Mouse (Mus musculus) limb, embryonic 13.5 days (tissue): Measurements from ENCODE around the gene Klhdc10. TPM values are rescaled to one million over a fixed set of nuclear protein-coding genes. Genes with fewer than 3 reads are reported as not detected.

Experiments used
- ATAC-seq: fragments of 200-750 bp; cut with Nextera tagmentation; 2 replicates; pipeline ENCODE4 v1.8.0; 2017; ENCODE audit warnings: low read depth, moderate number of reproducible peaks, moderate TSS enrichment; ENCODE audit not compliant: low FRiP score
- H3K27ac ChIP-seq: fragments of 300-500 bp; sonication (generic); 2 replicates; pipeline ENCODE4 v1.5.1; 2015; ENCODE audit warnings: inconsistent platforms, mild to moderate bottlenecking, moderate library complexity
- H3K27me3 ChIP-seq: fragments of 300-500 bp; sonication (generic); 2 replicates; pipeline ENCODE4 v1.6.1; 2015; ENCODE audit warnings: mild to moderate bottlenecking, inconsistent platforms
- H3K36me3 ChIP-seq: fragments of 300-500 bp; sonication (generic); 2 replicates; pipeline ENCODE4 v1.6.1; 2015; ENCODE audit warnings: inconsistent platforms, mild to moderate bottlenecking, moderate library complexity
- H3K4me1 ChIP-seq: fragments of 300-500 bp; sonication (generic); 2 replicates; pipeline ENCODE4 v1.6.1; 2015; ENCODE audit warnings: inconsistent platforms
- H3K4me2 ChIP-seq: fragments of 300-500 bp; sonication (generic); replicated peaks from 2 replicates; pipeline ENCODE4 v1.6.1; 2015; ENCODE audit warnings: inconsistent platforms, mild to moderate bottlenecking, moderate library complexity
- H3K4me3 ChIP-seq: fragments of 300-500 bp; sonication (generic); 2 replicates; pipeline ENCODE4 v1.5.1; 2015; ENCODE audit warnings: moderate library complexity, mild to moderate bottlenecking, inconsistent platforms
- H3K9ac ChIP-seq: fragments of 300-500 bp; sonication (generic); 2 replicates; pipeline ENCODE4 v1.6.1; 2015; ENCODE audit warnings: mild to moderate bottlenecking, inconsistent platforms
- H3K9me3 ChIP-seq: fragments of 300-500 bp; sonication (generic); 2 replicates; pipeline ENCODE4 v1.6.1; 2016; ENCODE audit warnings: inconsistent platforms
- WGBS: fragments of 180-500 bp; shearing (Covaris S2); methylation state at CpG from one replicate; pipeline ENCODE4 v1.1.7; 2015; 5-methylcytosine and 5-hydroxymethylcytosine counted together
- polyA plus RNA-seq: library from polyadenylated mRNA; unstranded; fragments of >200 nt; fragmentation: Nextera tagmentation; extraction: Ambion mirVana; gene quantifications from 2 replicates; pipeline ENCODE4 v1.2.1, GENCODE M21; 2015

Klhdc10 gene
- polyA plus RNA-seq, 1 experiment from 2014 or later = 31.7 TPM

GRCm38 (mm10) chr6:30459811-30460749 is 58.4 kb downstream of the Klhdc10 start:
- H3K36me3 ChIP-seq = peaks cover 10% of the 10 kb centered on the region
- H3K27me3 ChIP-seq = no peaks in the 10 kb centered on the region
- peaks cover 43% of the 10 kb centered on the region for H3K4me1 ChIP-seq
- 7% methylated on average over 40 of the region's 40 CpGs for WGBS
- ATAC-seq = peak; percentile 26
- H3K4me3 ChIP-seq = peak overlapping the region; percentile 48
- peak overlapping the region; percentile 67 for H3K4me2 ChIP-seq
- H3K9me3 ChIP-seq = no peaks in the 10 kb centered on the region
- H3K27ac ChIP-seq = peak overlapping the region; percentile 98
- peak overlapping the region; percentile 76 for H3K9ac ChIP-seq

- ATAC-seq = peak; percentile 90
- peaks cover 43% of the 10 kb centered on the region for H3K4me1 ChIP-seq
- H3K27ac ChIP-seq = peak overlapping the region; percentile 98
- peaks cover 3% of the 10 kb centered on the region for H3K36me3 ChIP-seq
- no peaks in the 10 kb centered on the region for H3K27me3 ChIP-seq
- peak overlapping the region; percentile 4; the same call in 1 of the 2 replicates for H3K4me3 ChIP-seq
- WGBS = 23% methylated on average over 15 of the region's 19 CpGs
- no peaks in the 10 kb centered on the region for H3K9me3 ChIP-seq
- peak overlapping the region; percentile 76 for H3K9ac ChIP-seq
- H3K4me2 ChIP-seq = peak overlapping the region; percentile 67
Observed at GRCm38 (mm10) chr6:30460750-30461446, 59.2 kb downstream of the Klhdc10 start.

GRCm38 (mm10) chr6:30461755-30462344 is 60.2 kb downstream of the Klhdc10 start:
- ATAC-seq = no peak
- WGBS = 88% methylated on average over 13 of the region's 13 CpGs
- H3K36me3 ChIP-seq = no peaks in the 10 kb centered on the region
- peaks cover 50% of the 10 kb centered on the region for H3K4me1 ChIP-seq
- no peaks in the 10 kb centered on the region for H3K9me3 ChIP-seq
- H3K27me3 ChIP-seq = no peaks in the 10 kb centered on the region
- H3K4me3 ChIP-seq = no peak overlapping the region
- H3K9ac ChIP-seq = peak overlapping the region; percentile 76; the same call in 1 of the 2 replicates
- H3K4me2 ChIP-seq = no peak overlapping the region
- peak overlapping the region; percentile 98 for H3K27ac ChIP-seq

DNA sequence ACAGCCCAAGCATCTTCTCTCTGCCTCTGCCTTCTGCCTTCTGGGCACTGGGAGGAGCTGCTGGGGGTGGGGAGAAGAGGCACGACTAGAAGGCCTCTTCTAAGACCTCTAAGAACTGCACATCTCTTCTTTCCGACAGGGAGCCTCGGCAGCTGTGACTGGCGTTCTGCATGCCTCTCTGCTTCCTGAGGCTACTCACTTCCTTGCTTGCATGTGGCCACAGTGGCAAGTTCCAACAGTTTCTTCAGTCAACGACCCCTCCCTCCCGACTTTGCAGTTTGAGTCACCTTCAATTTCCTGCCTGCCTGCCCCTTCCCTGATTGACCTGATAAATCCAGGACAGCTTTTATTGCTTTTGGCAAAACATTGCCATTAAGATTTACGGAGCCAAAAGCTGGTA is 61.2 kb downstream of the Klhdc10 start:
- no peak overlapping the region for H3K4me3 ChIP-seq
- H3K4me1 ChIP-seq = peaks cover 50% of the 10 kb centered on the region
- no peaks in the 10 kb centered on the region for H3K36me3 ChIP-seq
- H3K27ac ChIP-seq = peak overlapping the region; percentile 58; the same call in 1 of the 2 replicates
- no peaks in the 10 kb centered on the region for H3K27me3 ChIP-seq
- WGBS = 8% methylated on average over 7 of the region's 7 CpGs
- H3K9me3 ChIP-seq = no peaks in the 10 kb centered on the region
- H3K4me2 ChIP-seq = no peak overlapping the region
- no peak for ATAC-seq
- peak overlapping the region; percentile 48; the same call in 1 of the 2 replicates for H3K9ac ChIP-seq

DNA sequence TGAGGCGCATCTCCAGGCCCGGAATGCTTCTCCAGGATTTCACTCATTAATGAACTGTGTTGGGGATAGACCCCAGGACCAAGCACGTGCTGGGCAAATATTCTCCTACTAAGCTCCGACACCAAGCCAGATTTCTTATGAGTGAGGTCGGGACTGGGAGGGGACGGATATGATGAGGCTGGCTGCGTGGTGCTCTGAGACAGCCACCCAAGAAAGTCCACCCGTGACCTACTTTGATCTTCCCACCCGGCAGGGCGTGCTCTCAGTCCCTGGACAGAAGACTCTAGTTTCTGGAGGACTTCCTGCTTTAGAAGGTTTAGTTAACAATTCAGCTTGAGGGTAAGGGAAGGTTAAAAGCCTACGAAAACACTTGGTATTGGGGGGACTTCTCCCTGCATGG is 63.9 kb downstream of the Klhdc10 start:
- WGBS = 84% methylated on average over 11 of the region's 11 CpGs

GRCm38 (mm10) chr6:30468058-30468457 is 66.4 kb downstream of the Klhdc10 start:
- 52% methylated on average over 1 of the region's 1 CpGs for WGBS
- Histone ChIP-seq H3K4me1 (peaks cover 24% of the 10 kb centered on the region), H3K9me3 (no peaks in the 10 kb centered on the region), H3K9ac (no peak overlapping the region), H3K4me2 (no peak overlapping the region), H3K27ac (no peak overlapping the region), H3K27me3 (no peaks in the 10 kb centered on the region), H3K4me3 (no peak overlapping the region), H3K36me3 (no peaks in the 10 kb centered on the region)
- ATAC-seq = no peak

More for the DNA sequence above, 63.9 kb downstream of the Klhdc10 start:
- no peaks in the 10 kb centered on the region for H3K27me3 ChIP-seq
- H3K9me3 ChIP-seq = no peaks in the 10 kb centered on the region
- no peak overlapping the region for H3K4me3 ChIP-seq
- no peak overlapping the region for H3K9ac ChIP-seq
- H3K4me2 ChIP-seq = no peak overlapping the region
- H3K27ac ChIP-seq = no peak overlapping the region
- no peak for ATAC-seq
- H3K36me3 ChIP-seq = no peaks in the 10 kb centered on the region
- H3K4me1 ChIP-seq = peaks cover 47% of the 10 kb centered on the region

DNA sequence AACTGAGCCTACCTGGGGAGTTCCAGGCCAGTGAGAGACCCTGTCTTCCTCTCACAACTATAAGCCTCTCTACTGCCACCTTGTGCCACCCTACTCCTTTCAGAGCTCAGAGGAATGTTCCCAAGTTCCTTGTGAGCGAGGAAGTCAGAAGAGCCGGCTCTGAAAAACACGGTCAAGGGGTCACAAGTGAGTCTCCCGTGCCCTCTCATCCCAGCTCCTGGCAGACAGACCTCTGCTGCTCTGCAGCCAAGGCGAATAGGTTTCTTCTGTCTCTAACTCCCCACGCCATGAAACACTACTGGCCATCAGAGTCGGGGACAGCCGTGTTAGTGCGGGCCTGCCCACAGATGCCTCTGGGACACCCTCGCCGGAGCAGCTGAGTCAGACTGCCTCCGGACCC is 67.0 kb downstream of the Klhdc10 start:
- Histone ChIP-seq H3K4me1 (peaks cover 20% of the 10 kb centered on the region; the same call in 1 of the 2 replicates), H3K36me3 (no peaks in the 10 kb centered on the region), H3K4me3 (no peak overlapping the region), H3K9ac (no peak overlapping the region), H3K27ac (peak overlapping the region; percentile 33; the same call in 1 of the 2 replicates), H3K9me3 (no peaks in the 10 kb centered on the region), H3K27me3 (no peaks in the 10 kb centered on the region), H3K4me2 (no peak overlapping the region)
- WGBS = 53% methylated on average over 12 of the region's 12 CpGs
- no peak for ATAC-seq

DNA sequence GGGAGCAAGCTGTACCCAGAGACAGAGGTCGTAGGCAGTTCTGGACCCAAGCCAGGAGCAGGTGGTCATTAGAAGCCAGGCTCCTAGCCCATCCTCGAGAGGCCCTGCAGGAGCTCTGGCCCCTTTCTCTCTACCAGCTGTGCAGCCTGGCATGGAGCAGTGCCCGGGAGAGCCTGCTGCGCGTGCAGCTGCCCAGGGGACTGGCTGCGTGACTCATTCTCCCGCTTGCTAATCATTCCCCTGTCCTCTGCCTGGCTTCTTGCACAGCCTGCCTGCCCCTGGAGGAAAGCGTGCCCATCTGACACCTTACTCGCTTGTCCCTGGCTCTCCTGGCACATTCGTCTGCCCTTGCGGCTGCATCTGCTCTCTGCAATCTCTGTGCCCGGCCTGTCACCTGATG is 67.7 kb downstream of the Klhdc10 start:
- no peak overlapping the region for H3K4me2 ChIP-seq
- peaks cover 20% of the 10 kb centered on the region; the same call in 1 of the 2 replicates for H3K4me1 ChIP-seq
- ATAC-seq = no peak
- H3K27ac ChIP-seq = peak overlapping the region; percentile 33; the same call in 1 of the 2 replicates
- no peaks in the 10 kb centered on the region for H3K27me3 ChIP-seq
- H3K9ac ChIP-seq = no peak overlapping the region
- H3K4me3 ChIP-seq = no peak overlapping the region
- 78% methylated on average over 12 of the region's 12 CpGs for WGBS
- H3K9me3 ChIP-seq = no peaks in the 10 kb centered on the region
- no peaks in the 10 kb centered on the region for H3K36me3 ChIP-seq

GRCm38 (mm10) chr6:30471706-30472105 is 70.0 kb downstream of the Klhdc10 start:
- Histone ChIP-seq H3K27me3 (no peaks in the 10 kb centered on the region), H3K9ac (no peak overlapping the region), H3K9me3 (no peaks in the 10 kb centered on the region), H3K27ac (peak overlapping the region; percentile 22; the same call in 1 of the 2 replicates), H3K4me1 (peaks cover 20% of the 10 kb centered on the region), H3K4me3 (no peak overlapping the region), H3K4me2 (no peak overlapping the region), H3K36me3 (no peaks in the 10 kb centered on the region)
- 0 out of 2 replicates have a peak, but pooled peaks have one; percentile 42 for ATAC-seq
- WGBS = 37% methylated on average over 3 of the region's 3 CpGs

- Histone ChIP-seq H3K4me2 (no peak overlapping the region), H3K27ac (peak overlapping the region; percentile 49; the same call in 1 of the 2 replicates), H3K9ac (no peak overlapping the region), H3K4me3 (no peak overlapping the region), H3K4me1 (peaks cover 12% of the 10 kb centered on the region), H3K27me3 (no peaks in the 10 kb centered on the region), H3K36me3 (peaks cover 31% of the 10 kb centered on the region), H3K9me3 (no peaks in the 10 kb centered on the region)
- WGBS = 56% methylated on average over 10 of the region's 10 CpGs
- no peak for ATAC-seq
Observed at GRCm38 (mm10) chr6:30476025-30476765, 74.5 kb downstream of the Klhdc10 start.

DNA sequence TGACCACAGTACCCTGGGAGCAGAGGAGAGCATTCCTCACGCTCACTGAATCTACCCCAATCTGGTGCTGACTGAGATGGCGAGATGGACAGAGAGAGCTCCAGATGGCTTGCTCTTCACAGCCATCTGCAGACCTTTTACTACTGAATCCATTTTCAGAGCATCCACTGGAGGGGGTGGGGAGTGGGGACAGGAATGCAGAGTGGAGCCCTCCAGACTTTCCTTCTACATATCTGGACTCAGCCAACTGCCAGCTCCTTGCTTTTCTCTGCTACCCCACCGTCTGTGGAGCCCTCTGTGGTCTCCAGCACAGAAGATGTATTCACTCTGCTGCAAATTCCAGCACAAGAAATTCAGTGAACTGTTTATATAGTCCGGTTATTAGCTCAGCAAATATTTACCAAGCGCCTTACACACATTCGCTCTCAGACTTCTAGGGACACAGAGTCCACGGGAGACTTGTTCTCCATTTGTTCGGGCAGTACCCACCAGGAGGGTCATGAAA is 75.6 kb downstream of the Klhdc10 start:
- Histone ChIP-seq H3K27ac (peak overlapping the region; percentile 65), H3K9me3 (no peaks in the 10 kb centered on the region), H3K9ac (no peak overlapping the region), H3K4me3 (no peak overlapping the region), H3K4me1 (peaks cover 12% of the 10 kb centered on the region), H3K27me3 (no peaks in the 10 kb centered on the region), H3K4me2 (no peak overlapping the region), H3K36me3 (peaks cover 39% of the 10 kb centered on the region)
- peak; percentile 51; the same call in 1 of the 2 replicates for ATAC-seq
- 80% methylated on average over 8 of the region's 8 CpGs for WGBS
